Mouse (Mus musculus) intestine, embryonic 15.5 days (tissue): Measurements from ENCODE around the gene Pnkp. TPM values are rescaled to one million over a fixed set of nuclear protein-coding genes. Genes with fewer than 3 reads are reported as not detected.

Experiments used
- ATAC-seq: fragments of 200-750 bp; cut with Nextera tagmentation; 2 replicates; pipeline ENCODE4 v1.8.0; 2017; ENCODE audit warnings: moderate TSS enrichment, moderate library complexity
- H3K27ac ChIP-seq: fragments of 300-500 bp; sonication (generic); 2 replicates; pipeline ENCODE4 v1.5.1; 2015; ENCODE audit warnings: mild to moderate bottlenecking, inconsistent platforms
- H3K27me3 ChIP-seq: fragments of 300-500 bp; sonication (generic); replicated peaks from 2 replicates; pipeline ENCODE4 v1.6.1; 2015; ENCODE audit warnings: inconsistent platforms
- H3K36me3 ChIP-seq: fragments of 300-500 bp; sonication (generic); 2 replicates; pipeline ENCODE4 v1.6.1; 2015; ENCODE audit warnings: inconsistent platforms
- H3K4me1 ChIP-seq: fragments of 300-500 bp; sonication (generic); replicated peaks from 2 replicates; pipeline ENCODE4 v1.6.1; 2015; ENCODE audit warnings: inconsistent platforms
- H3K4me2 ChIP-seq: fragments of 300-500 bp; sonication (generic); replicated peaks from 2 replicates; pipeline ENCODE4 v1.6.1; 2015; ENCODE audit warnings: mild to moderate bottlenecking, inconsistent platforms
- H3K4me3 ChIP-seq: fragments of 300-500 bp; sonication (generic); replicated peaks from 2 replicates; pipeline ENCODE4 v1.5.1; 2015; ENCODE audit warnings: inconsistent platforms
- H3K9ac ChIP-seq: fragments of 300-500 bp; sonication (generic); 2 replicates; pipeline ENCODE4 v1.6.1; 2015; ENCODE audit warnings: inconsistent platforms
- H3K9me3 ChIP-seq: fragments of 300-500 bp; sonication (generic); 2 replicates; pipeline ENCODE4 v1.6.1; 2016; ENCODE audit warnings: inconsistent platforms
- WGBS: fragments of 180-500 bp; shearing (Covaris S2); methylation state at CpG from one replicate; pipeline ENCODE4 v1.1.7; 2015; 5-methylcytosine and 5-hydroxymethylcytosine counted together
- polyA plus RNA-seq: library from polyadenylated mRNA; unstranded; fragments of >200 nt; fragmentation: Nextera tagmentation; extraction: Ambion mirVana; gene quantifications from 2 replicates; pipeline ENCODE4 v1.2.1, GENCODE M21; 2015

Gene Pnkp
- polyA plus RNA-seq, 1 experiment from 2014 or later, result 29.0 TPM

- Histone ChIP-seq H3K9me3 (no peaks in the 10 kb centered on the region), H3K4me2 (no peak overlapping the region), H3K4me3 (no peak overlapping the region), H3K27ac (no peak overlapping the region), H3K9ac (no peak overlapping the region), H3K36me3 (peaks cover 11% of the 10 kb centered on the region), H3K27me3 (peaks cover 18% of the 10 kb centered on the region; the same call in 1 of the 2 replicates), H3K4me1 (peaks cover 13% of the 10 kb centered on the region)
- 83% methylated on average over 1 of the region's 1 CpGs for WGBS
- no peak for ATAC-seq
Measured at GRCm38 (mm10) chr7:44835373-44836015, 21.4 kb upstream of the Pnkp start.

- H3K4me3 ChIP-seq, result no peak overlapping the region
- 39% methylated on average over 3 of the region's 3 CpGs for WGBS
Measured at GRCm38 (mm10) chr7:44836016-44836404, 20.9 kb upstream of the Pnkp start.

GRCm38 (mm10) chr7:44836423-44837053, 20.4 kb upstream of the Pnkp start:
- H3K9ac ChIP-seq, result no peak overlapping the region
- H3K4me2 ChIP-seq, result no peak overlapping the region
- H3K4me3 ChIP-seq, result no peak overlapping the region
- H3K27ac ChIP-seq, result no peak overlapping the region
- peaks cover 14% of the 10 kb centered on the region for H3K4me1 ChIP-seq
- ATAC-seq, result no peak
- no peaks in the 10 kb centered on the region for H3K9me3 ChIP-seq
- H3K36me3 ChIP-seq, result peaks cover 6% of the 10 kb centered on the region
- peaks cover 19% of the 10 kb centered on the region; the same call in 1 of the 2 replicates for H3K27me3 ChIP-seq
- WGBS, result 86% methylated on average over 9 of the region's 9 CpGs

More at GRCm38 (mm10) chr7:44836016-44836404, 20.9 kb upstream of the Pnkp start:
- no peak overlapping the region for H3K27ac ChIP-seq
- H3K9ac ChIP-seq, result no peak overlapping the region
- peaks cover 19% of the 10 kb centered on the region; the same call in 1 of the 2 replicates for H3K27me3 ChIP-seq
- H3K36me3 ChIP-seq, result peaks cover 11% of the 10 kb centered on the region
- no peaks in the 10 kb centered on the region for H3K9me3 ChIP-seq
- H3K4me2 ChIP-seq, result no peak overlapping the region
- no peak for ATAC-seq
- H3K4me1 ChIP-seq, result peaks cover 14% of the 10 kb centered on the region

GRCm38 (mm10) chr7:44838073-44838472, 18.9 kb upstream of the Pnkp start:
- H3K27ac ChIP-seq, result no peak overlapping the region
- 83% methylated on average over 6 of the region's 6 CpGs for WGBS
- no peak for ATAC-seq

GRCm38 (mm10) chr7:44839171-44839490, 17.8 kb upstream of the Pnkp start:
- Histone ChIP-seq H3K27ac (no peak overlapping the region), H3K4me2 (peak overlapping the region; percentile 82), H3K9me3 (no peaks in the 10 kb centered on the region), H3K4me1 (peaks cover 14% of the 10 kb centered on the region), H3K36me3 (peaks cover 26% of the 10 kb centered on the region), H3K9ac (peak overlapping the region; percentile 45), H3K4me3 (peak overlapping the region; percentile 32), H3K27me3 (peaks cover 19% of the 10 kb centered on the region; the same call in 1 of the 2 replicates)
- 25% methylated on average over 11 of the region's 11 CpGs for WGBS
- ATAC-seq, result no peak

More at GRCm38 (mm10) chr7:44838073-44838472, 18.9 kb upstream of the Pnkp start:
- H3K27me3 ChIP-seq, result peaks cover 19% of the 10 kb centered on the region; the same call in 1 of the 2 replicates
- H3K4me2 ChIP-seq, result no peak overlapping the region
- H3K4me3 ChIP-seq, result no peak overlapping the region
- peaks cover 18% of the 10 kb centered on the region for H3K36me3 ChIP-seq
- H3K9me3 ChIP-seq, result no peaks in the 10 kb centered on the region
- H3K9ac ChIP-seq, result no peak overlapping the region
- peaks cover 14% of the 10 kb centered on the region for H3K4me1 ChIP-seq

GRCm38 (mm10) chr7:44839491-44840191, 17.3 kb upstream of the Pnkp start:
- H3K36me3 ChIP-seq, result peaks cover 30% of the 10 kb centered on the region
- H3K4me1 ChIP-seq, result peaks cover 14% of the 10 kb centered on the region
- peaks cover 19% of the 10 kb centered on the region; the same call in 1 of the 2 replicates for H3K27me3 ChIP-seq
- 3% methylated on average over 58 of the region's 58 CpGs for WGBS
- H3K9me3 ChIP-seq, result no peaks in the 10 kb centered on the region
- H3K4me2 ChIP-seq, result peak overlapping the region; percentile 82
- ATAC-seq, result peak; percentile 63
- H3K9ac ChIP-seq, result peak overlapping the region; percentile 45
- H3K27ac ChIP-seq, result no peak overlapping the region
- peak overlapping the region; percentile 32 for H3K4me3 ChIP-seq

GRCm38 (mm10) chr7:44840426-44840825, 16.5 kb upstream of the Pnkp start:
- H3K27ac ChIP-seq, result no peak overlapping the region
- peak overlapping the region; percentile 82 for H3K4me2 ChIP-seq
- H3K9me3 ChIP-seq, result no peaks in the 10 kb centered on the region
- peaks cover 38% of the 10 kb centered on the region for H3K36me3 ChIP-seq
- no peak overlapping the region for H3K9ac ChIP-seq
- ATAC-seq, result no peak
- H3K4me3 ChIP-seq, result no peak overlapping the region
- 56% methylated on average over 14 of the region's 14 CpGs for WGBS
- peaks cover 14% of the 10 kb centered on the region for H3K4me1 ChIP-seq
- peaks cover 19% of the 10 kb centered on the region; the same call in 1 of the 2 replicates for H3K27me3 ChIP-seq

GRCm38 (mm10) chr7:44841825-44842463, 15.0 kb upstream of the Pnkp start:
- 90% methylated on average over 8 of the region's 8 CpGs for WGBS
- Histone ChIP-seq H3K4me1 (peaks cover 14% of the 10 kb centered on the region), H3K27ac (no peak overlapping the region), H3K9ac (no peak overlapping the region; the same call in 1 of the 2 replicates), H3K9me3 (no peaks in the 10 kb centered on the region), H3K4me2 (no peak overlapping the region), H3K27me3 (peaks cover 19% of the 10 kb centered on the region; the same call in 1 of the 2 replicates), H3K4me3 (no peak overlapping the region), H3K36me3 (peaks cover 49% of the 10 kb centered on the region)
- ATAC-seq, result no peak

GRCm38 (mm10) chr7:44845006-44845405, 11.9 kb upstream of the Pnkp start:
- peaks cover 13% of the 10 kb centered on the region for H3K4me1 ChIP-seq
- WGBS, result 92% methylated on average over 10 of the region's 10 CpGs
- H3K27ac ChIP-seq, result no peak overlapping the region
- no peak for ATAC-seq
- no peak overlapping the region for H3K9ac ChIP-seq
- H3K27me3 ChIP-seq, result 0 out of 2 replicates have a peak, but pooled peaks cover 6% of the 10 kb centered on the region
- H3K4me3 ChIP-seq, result no peak overlapping the region
- H3K9me3 ChIP-seq, result no peaks in the 10 kb centered on the region
- no peak overlapping the region for H3K4me2 ChIP-seq
- H3K36me3 ChIP-seq, result peaks cover 49% of the 10 kb centered on the region

- peaks cover 21% of the 10 kb centered on the region for H3K4me1 ChIP-seq
- H3K4me3 ChIP-seq, result no peak overlapping the region
- ATAC-seq, result no peak
- H3K36me3 ChIP-seq, result peaks cover 45% of the 10 kb centered on the region
- H3K27me3 ChIP-seq, result no peaks in the 10 kb centered on the region
- H3K4me2 ChIP-seq, result no peak overlapping the region
- 89% methylated on average over 7 of the region's 7 CpGs for WGBS
- no peaks in the 10 kb centered on the region for H3K9me3 ChIP-seq
- no peak overlapping the region for H3K9ac ChIP-seq
- no peak overlapping the region for H3K27ac ChIP-seq
Measured at GRCm38 (mm10) chr7:44846804-44847203, 10.1 kb upstream of the Pnkp start.

- ATAC-seq, result no peak
- H3K36me3 ChIP-seq, result peaks cover 42% of the 10 kb centered on the region
- H3K27ac ChIP-seq, result peak overlapping the region; percentile 98; the same call in 1 of the 2 replicates
- peak overlapping the region; percentile 53 for H3K9ac ChIP-seq
- peaks cover 27% of the 10 kb centered on the region for H3K4me1 ChIP-seq
- WGBS, result 65% methylated on average over 5 of the region's 5 CpGs
- H3K27me3 ChIP-seq, result no peaks in the 10 kb centered on the region
- H3K9me3 ChIP-seq, result no peaks in the 10 kb centered on the region
- H3K4me3 ChIP-seq, result peak overlapping the region; percentile 71
- H3K4me2 ChIP-seq, result peak overlapping the region; percentile 85
Measured at GRCm38 (mm10) chr7:44847772-44848171, 9.2 kb upstream of the Pnkp start.
